Mouse (Mus musculus): Measurements from ENCODE around the gene Il9. TPM values are rescaled to one million over a fixed set of nuclear protein-coding genes. Genes with fewer than 3 reads are reported as not detected.
A peak's percentile ranks its signal among the peaks of the same experiment; 100 is the strongest.

Il9 gene
- polyA plus RNA-seq, 1 experiment from 2014 or later: not detected

GRCm38 (mm10) chr13:56494440-56494839 is 12.4 kb upstream of the Il9 start:
- Histone ChIP-seq H3K9me3 (replicated peaks; ENCODE audit: control insufficient read depth, low read length) (no peaks in the 10 kb centered on the region), H3K9ac (replicated peaks; ENCODE audit: low read length) (no peak overlapping the region), H3K27me3 (ENCODE audit: control insufficient read depth, insufficient read depth, low read length) (no peaks in the 10 kb centered on the region), H3K4me1 (ENCODE audit: control insufficient read depth, insufficient read depth, low read length) (no peaks in the 10 kb centered on the region), H3K4me2 (ENCODE audit: low read depth, low read length) (no peak overlapping the region), H3K36me3 (replicated peaks; ENCODE audit: control insufficient read depth, insufficient read depth, low read depth, low read length) (no peaks in the 10 kb centered on the region), H3K4me3 (ENCODE audit: low read depth, low read length) (no peak overlapping the region), H3K27ac (replicated peaks; ENCODE audit: low read depth, low read length) (no peak overlapping the region)
- DNase-seq (ENCODE audit: low spot score) (no peak), ATAC-seq (replicated peaks; ENCODE audit: insufficient number of reproducible peaks, low FRiP score, low TSS enrichment, low read depth) (no peak)
- 68% methylated on average over 3 of the region's 3 CpGs for WGBS

- no peak overlapping the region for H3K4me3 ChIP-seq (ENCODE audit: low read depth, low read length)
- no peaks in the 10 kb centered on the region for H3K4me1 ChIP-seq (ENCODE audit: control insufficient read depth, insufficient read depth, low read length)
- WGBS: 66% methylated on average over 5 of the region's 5 CpGs
- no peak for ATAC-seq (replicated peaks; ENCODE audit: insufficient number of reproducible peaks, low FRiP score, low TSS enrichment, low read depth)
- no peak overlapping the region for H3K27ac ChIP-seq (replicated peaks; ENCODE audit: low read depth, low read length)
- H3K9me3 ChIP-seq (replicated peaks; ENCODE audit: control insufficient read depth, low read length): no peaks in the 10 kb centered on the region
- no peaks in the 10 kb centered on the region for H3K27me3 ChIP-seq (ENCODE audit: control insufficient read depth, insufficient read depth, low read length)
- H3K4me2 ChIP-seq (ENCODE audit: low read depth, low read length): no peak overlapping the region
- no peak overlapping the region for H3K9ac ChIP-seq (replicated peaks; ENCODE audit: low read length)
- H3K36me3 ChIP-seq (replicated peaks; ENCODE audit: control insufficient read depth, insufficient read depth, low read depth, low read length): no peaks in the 10 kb centered on the region
- no peak for DNase-seq (ENCODE audit: low spot score)
Measured at GRCm38 (mm10) chr13:56488012-56488411, 6.0 kb upstream of the Il9 start.

- Histone ChIP-seq H3K27me3 (ENCODE audit: control insufficient read depth, insufficient read depth, low read length) (no peaks in the 10 kb centered on the region), H3K4me1 (ENCODE audit: control insufficient read depth, insufficient read depth, low read length) (no peaks in the 10 kb centered on the region), H3K9me3 (replicated peaks; ENCODE audit: control insufficient read depth, low read length) (no peaks in the 10 kb centered on the region), H3K36me3 (replicated peaks; ENCODE audit: control insufficient read depth, insufficient read depth, low read depth, low read length) (no peaks in the 10 kb centered on the region), H3K4me2 (ENCODE audit: low read depth, low read length) (no peak overlapping the region), H3K4me3 (ENCODE audit: low read depth, low read length) (no peak overlapping the region), H3K27ac (replicated peaks; ENCODE audit: low read depth, low read length) (no peak overlapping the region), H3K9ac (replicated peaks; ENCODE audit: low read length) (no peak overlapping the region)
- ATAC-seq (replicated peaks; ENCODE audit: insufficient number of reproducible peaks, low FRiP score, low TSS enrichment, low read depth) (no peak), DNase-seq (ENCODE audit: low spot score) (no peak)
- WGBS: 84% methylated on average over 6 of the region's 6 CpGs
Measured at GRCm38 (mm10) chr13:56478027-56478426, 4.0 kb downstream of the Il9 start.

GRCm38 (mm10) chr13:56477271-56477670 is 4.8 kb downstream of the Il9 start:
- no peak for ATAC-seq (replicated peaks; ENCODE audit: insufficient number of reproducible peaks, low FRiP score, low TSS enrichment, low read depth)

GRCm38 (mm10) chr13:56476790-56477189 is 5.3 kb downstream of the Il9 start:
- ATAC-seq (replicated peaks; ENCODE audit: insufficient number of reproducible peaks, low FRiP score, low TSS enrichment, low read depth): no peak
- H3K4me3 ChIP-seq (ENCODE audit: low read depth, low read length): no peak overlapping the region

More at GRCm38 (mm10) chr13:56477271-56477670, 4.8 kb downstream of the Il9 start:
- Histone ChIP-seq H3K27ac (replicated peaks; ENCODE audit: low read depth, low read length) (no peak overlapping the region), H3K4me2 (ENCODE audit: low read depth, low read length) (no peak overlapping the region), H3K4me1 (ENCODE audit: control insufficient read depth, insufficient read depth, low read length) (no peaks in the 10 kb centered on the region), H3K4me3 (ENCODE audit: low read depth, low read length) (no peak overlapping the region), H3K9ac (replicated peaks; ENCODE audit: low read length) (no peak overlapping the region), H3K36me3 (replicated peaks; ENCODE audit: control insufficient read depth, insufficient read depth, low read depth, low read length) (no peaks in the 10 kb centered on the region), H3K27me3 (ENCODE audit: control insufficient read depth, insufficient read depth, low read length) (no peaks in the 10 kb centered on the region), H3K9me3 (replicated peaks; ENCODE audit: control insufficient read depth, low read length) (no peaks in the 10 kb centered on the region)
- peak; percentile 15 for DNase-seq (ENCODE audit: low spot score)
- WGBS: 28% methylated on average over 6 of the region's 6 CpGs

GRCm38 (mm10) chr13:56475363-56475762 is 6.7 kb downstream of the Il9 start:
- ATAC-seq (replicated peaks; ENCODE audit: insufficient number of reproducible peaks, low FRiP score, low TSS enrichment, low read depth): no peak
- H3K27me3 ChIP-seq (ENCODE audit: control insufficient read depth, insufficient read depth, low read length): no peaks in the 10 kb centered on the region
- no peak overlapping the region for H3K9ac ChIP-seq (replicated peaks; ENCODE audit: low read length)
- H3K27ac ChIP-seq (replicated peaks; ENCODE audit: low read depth, low read length): no peak overlapping the region
- no peaks in the 10 kb centered on the region for H3K36me3 ChIP-seq (replicated peaks; ENCODE audit: control insufficient read depth, insufficient read depth, low read depth, low read length)
- DNase-seq (ENCODE audit: low spot score): peak; percentile 81
- no peaks in the 10 kb centered on the region for H3K9me3 ChIP-seq (replicated peaks; ENCODE audit: control insufficient read depth, low read length)
- H3K4me1 ChIP-seq (ENCODE audit: control insufficient read depth, insufficient read depth, low read length): no peaks in the 10 kb centered on the region
- no peak overlapping the region for H3K4me3 ChIP-seq (ENCODE audit: low read depth, low read length)
- WGBS: 35% methylated on average over 4 of the region's 4 CpGs
- no peak overlapping the region for H3K4me2 ChIP-seq (ENCODE audit: low read depth, low read length)

More at GRCm38 (mm10) chr13:56476790-56477189, 5.3 kb downstream of the Il9 start:
- H3K4me1 ChIP-seq (ENCODE audit: control insufficient read depth, insufficient read depth, low read length): no peaks in the 10 kb centered on the region
- no peak for DNase-seq (ENCODE audit: low spot score)
- no peak overlapping the region for H3K27ac ChIP-seq (replicated peaks; ENCODE audit: low read depth, low read length)
- no peak overlapping the region for H3K4me2 ChIP-seq (ENCODE audit: low read depth, low read length)
- H3K9ac ChIP-seq (replicated peaks; ENCODE audit: low read length): no peak overlapping the region
- H3K36me3 ChIP-seq (replicated peaks; ENCODE audit: control insufficient read depth, insufficient read depth, low read depth, low read length): no peaks in the 10 kb centered on the region
- no peaks in the 10 kb centered on the region for H3K9me3 ChIP-seq (replicated peaks; ENCODE audit: control insufficient read depth, low read length)
- WGBS: 66% methylated on average over 5 of the region's 5 CpGs
- H3K27me3 ChIP-seq (ENCODE audit: control insufficient read depth, insufficient read depth, low read length): no peaks in the 10 kb centered on the region

GRCm38 (mm10) chr13:56472661-56473060 is 9.4 kb downstream of the Il9 start:
- no peaks in the 10 kb centered on the region for H3K27me3 ChIP-seq (ENCODE audit: control insufficient read depth, insufficient read depth, low read length)
- DNase-seq (ENCODE audit: low spot score) (no peak), ATAC-seq (replicated peaks; ENCODE audit: insufficient number of reproducible peaks, low FRiP score, low TSS enrichment, low read depth) (no peak)
- H3K4me2 ChIP-seq (ENCODE audit: low read depth, low read length): no peak overlapping the region
- no peaks in the 10 kb centered on the region for H3K36me3 ChIP-seq (replicated peaks; ENCODE audit: control insufficient read depth, insufficient read depth, low read depth, low read length)
- H3K4me1 ChIP-seq (ENCODE audit: control insufficient read depth, insufficient read depth, low read length): no peaks in the 10 kb centered on the region
- H3K9ac ChIP-seq (replicated peaks; ENCODE audit: low read length): no peak overlapping the region
- H3K4me3 ChIP-seq (ENCODE audit: low read depth, low read length): no peak overlapping the region
- no peaks in the 10 kb centered on the region for H3K9me3 ChIP-seq (replicated peaks; ENCODE audit: control insufficient read depth, low read length)
- 87% methylated on average over 9 of the region's 9 CpGs for WGBS
- H3K27ac ChIP-seq (replicated peaks; ENCODE audit: low read depth, low read length): no peak overlapping the region

GRCm38 (mm10) chr13:56471951-56472350 is 10.1 kb downstream of the Il9 start:
- ATAC-seq (replicated peaks; ENCODE audit: insufficient number of reproducible peaks, low FRiP score, low TSS enrichment, low read depth) (no peak), DNase-seq (ENCODE audit: low spot score) (no peak)
- H3K9me3 ChIP-seq (replicated peaks; ENCODE audit: control insufficient read depth, low read length): no peaks in the 10 kb centered on the region
- H3K27ac ChIP-seq (replicated peaks; ENCODE audit: low read depth, low read length): no peak overlapping the region
- no peak overlapping the region for H3K4me2 ChIP-seq (ENCODE audit: low read depth, low read length)
- H3K4me3 ChIP-seq (ENCODE audit: low read depth, low read length): no peak overlapping the region
- no peaks in the 10 kb centered on the region for H3K36me3 ChIP-seq (replicated peaks; ENCODE audit: control insufficient read depth, insufficient read depth, low read depth, low read length)
- H3K4me1 ChIP-seq (ENCODE audit: control insufficient read depth, insufficient read depth, low read length): no peaks in the 10 kb centered on the region
- 77% methylated on average over 9 of the region's 9 CpGs for WGBS
- no peak overlapping the region for H3K9ac ChIP-seq (replicated peaks; ENCODE audit: low read length)
- no peaks in the 10 kb centered on the region for H3K27me3 ChIP-seq (ENCODE audit: control insufficient read depth, insufficient read depth, low read length)
